Mouse (Mus musculus) kidney, adult 2 months (tissue): ENCODE results near the gene Magi1. TPM values are rescaled to one million over a fixed set of nuclear protein-coding genes. Genes with fewer than 3 reads are reported as not detected.
A peak's percentile ranks its signal among the peaks of the same experiment; 100 is the strongest.

Source experiments
- DNase-seq: peaks from one replicate; pipeline ENCODE4 v3.0.0; 2021
- H3K27ac ChIP-seq: fragments of 200-500 bp; 2 replicates; pipeline ENCODE4 v1.5.1; 2012; ENCODE audit warnings: low read depth, low read length, control low read depth, inconsistent platforms; ENCODE audit not compliant: insufficient read depth
- H3K27me3 ChIP-seq: fragments of 200-500 bp; replicated peaks from 2 replicates; pipeline ENCODE4 v1.6.1; 2012; ENCODE audit warnings: mild to moderate bottlenecking, moderate library complexity, low read length, inconsistent platforms; ENCODE audit not compliant: control insufficient read depth, insufficient read depth
- H3K36me3 ChIP-seq: fragments of 200-500 bp; 2 replicates; pipeline ENCODE4 v1.6.1; 2012; ENCODE audit warnings: mild to moderate bottlenecking, moderate library complexity, low read length, inconsistent platforms; ENCODE audit not compliant: control insufficient read depth, insufficient read depth
- H3K4me1 ChIP-seq: fragments of 200-500 bp; 2 replicates; pipeline ENCODE4 v1.6.1; 2011; ENCODE audit warnings: low read length; ENCODE audit not compliant: control insufficient read depth, insufficient read depth
- H3K4me3 ChIP-seq: fragments of 200-500 bp; 2 replicates; pipeline ENCODE4 v1.5.1; 2011; ENCODE audit warnings: mild to moderate bottlenecking, low read depth, low read length, control low read depth; ENCODE audit not compliant: insufficient read depth
- CTCF ChIP-seq: fragments of 200-500 bp; conservative IDR thresholded peaks from 2 replicates; pipeline ENCODE4 v1.5.1; 2011; ENCODE audit warnings: low read depth, mild to moderate bottlenecking, control low read depth, low read length, moderate library complexity, mixed read lengths; ENCODE audit not compliant: insufficient read depth, insufficient read length
- POLR2A ChIP-seq: fragments of 200-500 bp; IDR thresholded peaks from one replicate; pipeline ENCODE4 v1.6.1; 2011; ENCODE audit warnings: low read depth, low read length, control low read depth
- WGBS: fragments of 180-500 bp; shearing (Covaris S2); methylation state at CpG from one replicate; pipeline ENCODE4 v1.1.7; 2018; 5-methylcytosine and 5-hydroxymethylcytosine counted together
- polyA plus RNA-seq: library from polyadenylated mRNA; depleted of rRNA; stranded (reverse); fragments of >200 nt; gene quantifications from 2 replicates; pipeline ENCODE4 v1.2.3, GENCODE M21; 2012

The Magi1 gene
- polyA plus RNA-seq, 1 experiment = 6.1 TPM

DNA sequence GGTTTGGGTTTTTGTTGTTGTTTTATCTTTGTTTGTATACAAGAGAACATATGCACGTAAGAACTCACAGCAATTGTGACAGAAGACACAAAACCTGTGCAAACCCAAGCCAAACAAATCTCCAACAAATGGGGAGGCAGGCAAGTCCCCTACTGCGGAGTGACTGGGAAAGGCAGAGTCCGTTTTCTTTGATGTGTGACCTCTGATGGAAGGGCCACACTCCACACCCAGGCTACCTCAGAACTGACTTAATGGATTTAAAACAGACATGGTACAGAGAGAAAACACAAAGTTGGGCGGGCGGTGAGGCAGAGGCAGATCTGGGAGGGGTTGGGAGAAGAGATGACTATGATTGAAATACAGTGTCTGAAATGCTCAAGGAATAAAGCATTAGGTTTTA lies 390.8 kb downstream of the Magi1 start:
- TF ChIP-seq CTCF (no peak), POLR2A (no peak)
- Histone ChIP-seq H3K27me3 (no peaks in the 10 kb centered on the region), H3K27ac (no peak overlapping the region), H3K4me3 (no peak overlapping the region), H3K36me3 (no peaks in the 10 kb centered on the region), H3K4me1 (0 out of 2 replicates have a peak, but pooled peaks cover 3% of the 10 kb centered on the region)
- 59% methylated on average over 5 of the region's 5 CpGs for whole genome bisulfite sequencing
- DNase-seq = no peak

DNA sequence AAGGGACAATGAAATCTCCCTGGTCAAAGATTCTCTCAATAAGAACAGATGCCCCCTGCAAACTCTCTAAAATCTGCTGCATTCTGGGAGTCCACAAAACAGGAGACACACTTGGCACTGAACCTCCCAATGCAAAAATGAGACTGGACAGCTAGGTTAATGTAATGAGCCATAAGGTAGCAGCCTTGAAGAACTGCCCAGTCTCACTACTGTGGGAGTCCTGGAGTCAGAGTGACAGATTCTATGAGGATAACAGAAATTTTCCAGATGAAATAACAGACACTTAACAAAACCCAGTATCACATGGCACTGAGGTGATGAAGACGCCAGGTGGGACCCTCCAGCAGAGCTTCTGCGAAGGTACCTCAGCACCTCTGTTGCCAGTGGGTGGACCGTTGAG lies 393.7 kb downstream of the Magi1 start:
- no peak for DNase-seq
- H3K27ac ChIP-seq = no peak overlapping the region
- H3K4me3 ChIP-seq = no peak overlapping the region
- no peaks in the 10 kb centered on the region for H3K36me3 ChIP-seq
- no peaks in the 10 kb centered on the region for H3K4me1 ChIP-seq
- no peaks in the 10 kb centered on the region for H3K27me3 ChIP-seq
- WGBS = 95% methylated on average over 3 of the region's 3 CpGs
- TF ChIP-seq POLR2A (no peak), CTCF (no peak)

DNA sequence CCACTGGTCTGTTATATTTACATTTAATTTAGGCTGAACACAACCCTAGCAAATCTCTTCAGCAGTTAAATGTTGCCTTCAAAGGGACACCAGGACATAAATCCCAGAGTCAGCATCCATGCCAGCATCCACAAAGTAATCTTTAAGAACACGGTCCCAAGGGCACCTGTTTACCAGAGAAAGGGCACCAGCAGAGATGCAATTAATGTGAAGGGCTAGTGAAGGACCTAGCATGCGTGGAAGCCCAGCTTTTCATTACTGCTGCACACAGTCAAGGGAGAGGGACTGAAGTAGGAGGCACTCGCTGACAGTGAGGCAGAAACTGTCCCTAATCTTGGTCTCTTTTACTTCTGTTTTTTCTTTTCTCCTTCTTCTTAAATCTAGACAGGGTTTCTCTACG lies 406.4 kb downstream of the Magi1 start:
- Histone ChIP-seq H3K27me3 (no peaks in the 10 kb centered on the region), H3K27ac (no peak overlapping the region), H3K4me3 (no peak overlapping the region), H3K36me3 (no peaks in the 10 kb centered on the region), H3K4me1 (no peaks in the 10 kb centered on the region)
- DNase-seq = no peak
- 63% methylated on average over 4 of the region's 4 CpGs for WGBS
- TF ChIP-seq CTCF (no peak), POLR2A (no peak)

DNA sequence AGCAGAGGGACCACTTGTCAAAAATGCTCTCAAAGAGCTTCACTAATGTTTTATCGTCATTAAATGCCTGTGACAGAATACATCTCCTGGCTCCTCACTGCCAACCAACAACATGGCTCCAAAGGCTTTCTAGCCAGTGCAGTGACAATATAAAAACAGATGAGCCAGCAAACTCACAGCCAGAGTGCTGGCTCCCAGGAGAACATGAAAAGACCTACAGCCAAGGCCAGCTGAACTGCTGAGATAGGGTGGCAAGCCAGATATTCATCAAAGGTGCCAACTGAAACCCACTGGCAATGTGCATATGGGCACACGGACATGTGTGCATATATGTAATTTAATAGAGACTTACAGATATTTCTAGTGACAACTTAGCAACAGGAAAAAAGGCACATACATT lies 408.8 kb downstream of the Magi1 start:
- no peaks in the 10 kb centered on the region for H3K27me3 ChIP-seq
- H3K4me1 ChIP-seq = no peaks in the 10 kb centered on the region
- TF ChIP-seq POLR2A (no peak), CTCF (no peak)
- H3K27ac ChIP-seq = no peak overlapping the region
- no peak for DNase-seq
- H3K4me3 ChIP-seq = no peak overlapping the region
- no peaks in the 10 kb centered on the region for H3K36me3 ChIP-seq
- WGBS = 83% methylated on average over 2 of the region's 2 CpGs

DNA sequence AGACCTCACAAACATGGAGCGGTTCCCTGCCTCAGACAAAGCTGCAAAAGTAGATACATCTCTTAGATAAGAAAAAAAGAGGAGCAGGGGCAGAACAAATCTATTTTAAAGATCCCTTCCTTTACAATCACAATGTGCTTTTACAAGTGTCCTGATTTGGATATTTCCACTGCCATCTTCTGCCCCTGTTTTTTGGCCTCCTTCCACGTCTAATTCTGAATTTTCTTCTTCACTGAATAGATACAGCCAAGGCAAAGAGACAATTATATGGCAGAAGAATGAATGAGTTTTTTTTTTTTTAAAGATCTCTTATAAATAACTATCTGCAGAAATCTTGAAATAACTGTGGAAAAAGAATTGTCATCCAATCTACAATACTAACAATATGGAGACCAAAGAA lies 409.3 kb downstream of the Magi1 start:
- no peak overlapping the region for H3K27ac ChIP-seq
- H3K36me3 ChIP-seq = no peaks in the 10 kb centered on the region
- H3K4me1 ChIP-seq = no peaks in the 10 kb centered on the region
- no peak for TF ChIP-seq CTCF
- TF ChIP-seq POLR2A = no peak
- H3K27me3 ChIP-seq = no peaks in the 10 kb centered on the region
- DNase-seq = no peak
- H3K4me3 ChIP-seq = no peak overlapping the region
- WGBS = 90% methylated on average over 2 of the region's 2 CpGs

DNA sequence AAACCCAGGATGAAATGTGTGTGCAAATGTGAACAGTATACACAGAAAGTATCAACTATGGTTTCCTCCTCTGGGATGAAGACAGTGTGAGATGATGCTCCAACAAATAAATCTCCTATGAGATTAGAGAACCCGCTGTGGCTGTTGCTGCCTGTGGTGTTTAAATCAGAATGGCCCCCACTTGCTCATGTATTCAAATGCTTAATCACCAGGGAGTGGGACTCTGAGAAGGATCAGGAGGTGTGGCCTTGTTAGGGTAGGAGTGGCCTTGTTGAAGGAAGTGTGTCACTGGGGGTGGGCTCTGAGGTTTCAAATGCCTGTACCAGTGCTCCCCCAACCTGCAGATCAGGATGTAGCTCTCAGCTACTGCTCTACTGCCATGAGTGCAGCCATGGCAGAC lies 410.2 kb downstream of the Magi1 start:
- DNase-seq = no peak
- H3K36me3 ChIP-seq = no peaks in the 10 kb centered on the region
- WGBS = 86% methylated on average over 1 of the region's 1 CpGs
- TF ChIP-seq CTCF = no peak
- no peak for TF ChIP-seq POLR2A
- no peak overlapping the region for H3K4me3 ChIP-seq
- H3K27ac ChIP-seq = no peak overlapping the region
- H3K27me3 ChIP-seq = no peaks in the 10 kb centered on the region
- H3K4me1 ChIP-seq = no peaks in the 10 kb centered on the region

DNA sequence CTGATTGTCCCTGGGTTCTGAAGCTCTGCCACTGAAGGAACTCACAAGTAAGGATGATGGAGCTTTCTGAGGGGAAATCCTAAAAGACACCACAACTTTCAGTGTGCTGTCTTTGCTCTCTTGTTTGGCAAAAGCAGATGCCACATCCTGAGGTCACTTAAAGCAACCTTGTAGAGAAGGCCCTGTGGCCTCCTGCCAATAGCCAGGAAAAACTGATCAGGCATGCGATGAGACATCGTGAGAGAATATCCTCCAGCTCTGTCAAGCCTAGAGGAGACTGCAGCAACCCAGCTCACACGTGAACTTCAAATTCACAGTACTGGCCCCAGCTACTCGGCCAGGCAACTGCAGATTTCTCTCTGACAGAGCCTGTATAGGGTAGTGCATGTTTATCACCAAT lies 412.2 kb downstream of the Magi1 start:
- H3K27me3 ChIP-seq = no peaks in the 10 kb centered on the region
- WGBS = 35% methylated on average over 4 of the region's 4 CpGs
- no peaks in the 10 kb centered on the region for H3K4me1 ChIP-seq
- DNase-seq = peak; percentile 32
- no peak for TF ChIP-seq POLR2A
- TF ChIP-seq CTCF = no peak
- H3K4me3 ChIP-seq = no peak overlapping the region
- no peaks in the 10 kb centered on the region for H3K36me3 ChIP-seq
- no peak overlapping the region for H3K27ac ChIP-seq

DNA sequence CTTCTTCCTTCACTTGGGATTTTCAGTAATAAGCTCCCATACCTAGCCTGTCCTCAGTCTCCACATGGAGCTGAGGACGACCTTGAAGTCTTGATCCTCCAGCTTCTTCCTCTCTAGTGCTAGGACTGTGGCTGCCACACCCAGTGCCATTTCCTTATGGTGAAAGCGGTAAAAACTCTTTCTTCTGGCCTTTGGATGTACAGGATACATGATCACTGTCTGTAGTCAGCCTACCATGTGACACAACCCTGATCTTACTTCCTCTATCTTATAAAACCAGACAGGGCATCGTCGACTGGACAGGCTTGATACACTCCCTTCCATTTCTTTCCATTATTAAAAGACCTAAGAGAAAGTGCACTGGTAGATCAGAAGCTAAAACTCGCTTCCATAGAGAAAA lies 413.7 kb downstream of the Magi1 start:
- Histone ChIP-seq H3K4me3 (no peak overlapping the region), H3K27ac (no peak overlapping the region), H3K36me3 (no peaks in the 10 kb centered on the region), H3K4me1 (no peaks in the 10 kb centered on the region), H3K27me3 (no peaks in the 10 kb centered on the region)
- no peak for TF ChIP-seq CTCF
- no peak for TF ChIP-seq POLR2A
- WGBS = 63% methylated on average over 5 of the region's 5 CpGs
- DNase-seq = no peak
